ENCODE assay signal across 21 mouse cellular contexts in the genomic region with DNA sequence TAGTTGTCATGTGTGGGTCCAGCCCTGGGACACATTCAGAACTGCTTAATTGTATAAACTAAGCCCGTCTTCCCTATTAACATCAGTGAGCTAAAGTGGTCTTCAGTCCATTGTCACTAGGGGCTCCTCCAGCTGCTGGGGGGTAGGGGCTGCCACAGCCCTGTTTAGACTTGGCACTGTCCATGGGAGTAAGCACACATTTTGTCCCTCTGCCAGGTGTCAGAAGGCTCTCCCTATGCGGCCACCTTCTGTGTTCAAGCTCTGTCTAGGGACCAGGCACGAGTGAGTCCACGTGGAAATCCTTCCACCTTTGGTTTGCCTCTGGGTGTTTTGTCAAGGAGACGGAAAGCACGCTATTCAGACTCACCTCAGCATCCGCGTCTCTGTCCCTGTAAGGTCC. TPM values are rescaled to one million over a fixed set of nuclear protein-coding genes. Genes with fewer than 3 reads are reported as not detected.
A peak's percentile ranks its signal among the peaks of the same experiment; 100 is the strongest.
DNase-seq lines count a peak whose midpoint lies in the region; ATAC-seq lines count a peak whose summit lies in the region.
"Had no signal": no experiment of that assay in that cellular context is flagged by ENCODE, and none has a peak within 500 bp of the region (broad histone marks: within the 10 kb centered on the region; RNA-seq: fewer than 3 reads in every experiment).

No protein-coding gene starts in this region.

- 56% methylated on average over 8 of the region's 8 CpGs for WGBS in heart, embryonic 15.5 days
- WGBS in heart, embryonic 12.5 days: 54% methylated on average over 8 of the region's 8 CpGs
- 63% methylated on average over 8 of the region's 8 CpGs for WGBS in midbrain, embryonic 10.5 days
- 53% methylated on average over 8 of the region's 8 CpGs for WGBS in midbrain, embryonic 16.5 days
- WGBS in midbrain, embryonic 15.5 days: 54% methylated on average over 8 of the region's 8 CpGs

- H3K9me3 ChIP-seq in heart, embryonic 15.5 days (replicated peaks): no peaks in the 10 kb centered on the region
- peaks cover 3% of the 10 kb centered on the region; the same call in 1 of the 2 replicates for H3K9me3 ChIP-seq in heart, embryonic 12.5 days (replicated peaks)
- peaks cover 11% of the 10 kb centered on the region; the same call in 1 of the 2 replicates for H3K9me3 ChIP-seq in midbrain, embryonic 10.5 days (replicated peaks)
- H3K9me3 ChIP-seq in midbrain, embryonic 16.5 days (replicated peaks; ENCODE audit: control insufficient read depth, low read length, poor library complexity, severe bottlenecking): no peaks in the 10 kb centered on the region
- H3K9me3 ChIP-seq in midbrain, embryonic 15.5 days: no peaks in the 10 kb centered on the region
- H3K9me3 ChIP-seq: forebrain, embryonic 15.5 days; intestine, embryonic 15.5 days; limb, embryonic 15.5 days; liver, embryonic 15.5 days had no signal

- H3K4me3 ChIP-seq in heart, embryonic 15.5 days: no peak overlapping the region
- no peak overlapping the region for H3K4me3 ChIP-seq in heart, embryonic 12.5 days
- H3K4me3 ChIP-seq in midbrain, embryonic 10.5 days: no peak overlapping the region
- no peak overlapping the region for H3K4me3 ChIP-seq in midbrain, embryonic 16.5 days (ENCODE audit: low read depth, low read length)
- H3K4me3 ChIP-seq in midbrain, embryonic 15.5 days: no peak overlapping the region
- H3K4me3 ChIP-seq: forebrain, embryonic 15.5 days; intestine, embryonic 15.5 days; limb, embryonic 15.5 days; liver, embryonic 15.5 days had no signal

- peaks cover 31% of the 10 kb centered on the region for H3K27me3 ChIP-seq in heart, embryonic 15.5 days
- peaks cover 55% of the 10 kb centered on the region for H3K27me3 ChIP-seq in heart, embryonic 12.5 days (replicated peaks)
- H3K27me3 ChIP-seq in midbrain, embryonic 10.5 days (ENCODE audit: low read depth, poor library complexity, severe bottlenecking): peaks cover 26% of the 10 kb centered on the region
- no peaks in the 10 kb centered on the region for H3K27me3 ChIP-seq in midbrain, embryonic 16.5 days (ENCODE audit: control insufficient read depth, insufficient read depth, low read depth, low read length)
- H3K27me3 ChIP-seq in midbrain, embryonic 15.5 days (replicated peaks): no peaks in the 10 kb centered on the region
- H3K27me3 ChIP-seq: forebrain, embryonic 15.5 days; intestine, embryonic 15.5 days had no signal

- ATAC-seq in heart, embryonic 15.5 days (replicated peaks; ENCODE audit: insufficient number of reproducible peaks, insufficient read depth, low FRiP score, low read depth): 0 out of 2 replicates have a peak, but pooled peaks have one; percentile 12
- ATAC-seq in heart, embryonic 12.5 days (ENCODE audit: insufficient number of reproducible peaks, low FRiP score): no peak
- ATAC-seq in midbrain, embryonic 16.5 days: no peak
- no peak for ATAC-seq in midbrain, embryonic 15.5 days (replicated peaks)
- ATAC-seq: forebrain, embryonic 15.5 days; intestine, embryonic 15.5 days had no signal

- peak overlapping the region; percentile 23; the same call in 1 of the 2 replicates for H3K4me2 ChIP-seq in heart, embryonic 15.5 days
- no peak overlapping the region for H3K4me2 ChIP-seq in heart, embryonic 12.5 days
- H3K4me2 ChIP-seq in midbrain, embryonic 16.5 days (ENCODE audit: low read length): no peak overlapping the region
- H3K4me2 ChIP-seq in midbrain, embryonic 15.5 days: no peak overlapping the region
- H3K4me2 ChIP-seq: forebrain, embryonic 15.5 days; intestine, embryonic 15.5 days; limb, embryonic 15.5 days; liver, embryonic 15.5 days had no signal

- H3K27ac ChIP-seq in heart, embryonic 15.5 days: peak overlapping the region; percentile 45; the same call in 1 of the 2 replicates
- no peak overlapping the region for H3K27ac ChIP-seq in heart, embryonic 12.5 days (ENCODE audit: poor library complexity, severe bottlenecking)
- H3K27ac ChIP-seq in midbrain, embryonic 10.5 days (replicated peaks): peak overlapping the region; percentile 17; the same call in 1 of the 2 replicates
- no peak overlapping the region for H3K27ac ChIP-seq in midbrain, embryonic 16.5 days (ENCODE audit: low read length)
- H3K27ac ChIP-seq in midbrain, embryonic 15.5 days: peak overlapping the region; percentile 44; the same call in 1 of the 2 replicates
- H3K27ac ChIP-seq: forebrain, embryonic 15.5 days; intestine, embryonic 15.5 days; liver, embryonic 15.5 days; macrophage had no signal

- peaks cover 19% of the 10 kb centered on the region for H3K4me1 ChIP-seq in heart, embryonic 15.5 days (replicated peaks)
- H3K4me1 ChIP-seq in heart, embryonic 12.5 days (replicated peaks): peaks cover 7% of the 10 kb centered on the region
- H3K4me1 ChIP-seq in midbrain, embryonic 10.5 days: peaks cover 23% of the 10 kb centered on the region
- H3K4me1 ChIP-seq in midbrain, embryonic 16.5 days (ENCODE audit: control insufficient read depth, insufficient read depth, low read length): peaks cover 15% of the 10 kb centered on the region
- peaks cover 22% of the 10 kb centered on the region; the same call in 1 of the 2 replicates for H3K4me1 ChIP-seq in midbrain, embryonic 15.5 days
- H3K4me1 ChIP-seq: liver, embryonic 15.5 days had no signal

- H3K9ac ChIP-seq in heart, embryonic 15.5 days: no peak overlapping the region
- no peak overlapping the region for H3K9ac ChIP-seq in heart, embryonic 12.5 days
- H3K9ac ChIP-seq in midbrain, embryonic 16.5 days (ENCODE audit: low read depth, low read length): no peak overlapping the region
- H3K9ac ChIP-seq in midbrain, embryonic 15.5 days: no peak overlapping the region
- H3K9ac ChIP-seq: forebrain, embryonic 15.5 days; intestine, embryonic 15.5 days; limb, embryonic 15.5 days; liver, embryonic 15.5 days had no signal

- H3K36me3 ChIP-seq in heart, embryonic 15.5 days: no peaks in the 10 kb centered on the region
- H3K36me3 ChIP-seq in heart, embryonic 12.5 days: no peaks in the 10 kb centered on the region
- H3K36me3 ChIP-seq in midbrain, embryonic 10.5 days: no peaks in the 10 kb centered on the region
- H3K36me3 ChIP-seq in midbrain, embryonic 16.5 days (ENCODE audit: control insufficient read depth, insufficient read depth, low read length): no peaks in the 10 kb centered on the region
- no peaks in the 10 kb centered on the region for H3K36me3 ChIP-seq in midbrain, embryonic 15.5 days (replicated peaks)
- H3K36me3 ChIP-seq: forebrain, embryonic 15.5 days; intestine, embryonic 15.5 days; limb, embryonic 15.5 days; liver, embryonic 15.5 days had no signal

- DNase-seq in cerebellum, postnatal 25 days: peak; percentile 29 to 42
- DNase-seq in cerebellum, postnatal 36 days: no peak
- no peak for DNase-seq in midbrain, embryonic 10.5 days (ENCODE audit: low spot score)
- no peak for DNase-seq in spleen, postnatal 4 days (ENCODE audit: low spot score in 2 of 2)
- DNase-seq: cerebellum, adult 2 months; layer of hippocampus, postnatal 36 days; thymus, postnatal 25 days had no signal

RNA-seq across cellular contexts. Expression of gene Gm11733, which starts 54.3 kb away (rescaled TPM):
- not detected in 2 replicates for polyA plus RNA-seq in heart, embryonic 15.5 days (2015; fragmentation: Nextera tagmentation; extraction: Ambion mirVana)
- not detected in 2 replicates for polyA plus RNA-seq in heart, embryonic 12.5 days (2016; fragmentation: Nextera tagmentation; extraction: Ambion mirVana)
- 0.06 TPM in 1 of 2 replicates, not detected in the other for polyA plus RNA-seq in midbrain, embryonic 10.5 days (2016; fragmentation: Nextera tagmentation; extraction: Ambion mirVana)
- polyA plus RNA-seq in midbrain, embryonic 16.5 days (2015; fragmentation: Nextera tagmentation; extraction: Ambion mirVana): not detected in 2 replicates
- polyA plus RNA-seq in midbrain, embryonic 15.5 days (2015; fragmentation: Nextera tagmentation; extraction: Ambion mirVana): not detected in 2 replicates
- polyA plus RNA-seq: adrenal gland, adult 2 months; forebrain, embryonic 15.5 days; intestine, embryonic 15.5 days; kidney, embryonic 16.5 days; liver, embryonic 15.5 days; lung, embryonic 16.5 days; macrophage; neural tube, embryonic 11.5 days; small intestine, adult 2 months had no signal

Comparison
In these comparisons a context has a peak if more than half of its experiments do, and no peak if none do; other contexts are left out.
1. DNase-seq: peak in cerebellum, postnatal 25 days (2 of 2); none in cerebellum, postnatal 36 days (0 of 2), midbrain, embryonic 10.5 days (single experiment) and spleen, postnatal 4 days (0 of 2).
2. H3K27ac ChIP-seq: peak in heart, embryonic 15.5 days (single experiment), midbrain, embryonic 10.5 days (single experiment) and midbrain, embryonic 15.5 days (single experiment); none in heart, embryonic 12.5 days (single experiment) and midbrain, embryonic 16.5 days (single experiment).